Mouse (Mus musculus) cerebellum, adult 2 months (tissue): Measurements from ENCODE around the gene Camkmt. TPM values are rescaled to one million over a fixed set of nuclear protein-coding genes. Genes with fewer than 3 reads are reported as not detected.
A peak's percentile ranks its signal among the peaks of the same experiment; 100 is the strongest.

Experiments
- DNase-seq, 2 experiments: peaks; one replicate each; pipeline ENCODE4 v3.0.0; 2021
- H3K27ac ChIP-seq: fragments of 200-500 bp; 2 replicates; pipeline ENCODE4 v1.5.1; 2012; ENCODE audit warnings: low read length, control low read depth, inconsistent platforms; ENCODE audit not compliant: insufficient read depth
- H3K27me3 ChIP-seq: fragments of 200-500 bp; 2 replicates; pipeline ENCODE4 v1.6.1; 2012; ENCODE audit warnings: inconsistent platforms, mild to moderate bottlenecking, low read length, moderate library complexity; ENCODE audit not compliant: control insufficient read depth, insufficient read depth
- H3K4me1 ChIP-seq: fragments of 200-500 bp; 2 replicates; pipeline ENCODE4 v1.6.1; 2011; ENCODE audit warnings: low read length; ENCODE audit not compliant: control insufficient read depth, insufficient read depth
- H3K4me3 ChIP-seq: fragments of 200-500 bp; replicated peaks from 2 replicates; pipeline ENCODE3; 2011; ENCODE audit warnings: mild to moderate bottlenecking, low read depth, low read length, control low read depth; ENCODE audit not compliant: insufficient read depth
- CTCF ChIP-seq: fragments of 200-500 bp; IDR thresholded peaks from 2 replicates; pipeline ENCODE4 v1.5.1; 2011; ENCODE audit warnings: low read depth, mild to moderate bottlenecking, control low read depth, low read length, moderate library complexity, borderline replicate concordance; ENCODE audit not compliant: insufficient read depth
- POLR2A ChIP-seq: fragments of 200-500 bp; IDR thresholded peaks from 2 replicates; pipeline ENCODE4 v1.6.1; 2011; ENCODE audit warnings: low read length, control low read depth, borderline replicate concordance; ENCODE audit not compliant: insufficient read depth
- WGBS: fragments of 180-500 bp; shearing (Covaris S2); methylation state at CpG from one replicate; pipeline ENCODE4 v1.1.7; 2018; 5-methylcytosine and 5-hydroxymethylcytosine counted together
- polyA plus RNA-seq: library from polyadenylated mRNA; depleted of rRNA; stranded (reverse); fragments of >200 nt; gene quantifications from 2 replicates; pipeline ENCODE4 v1.2.3, GENCODE M21; 2012

The Camkmt gene
- polyA plus RNA-seq, 1 experiment: 6.6 TPM

GRCm38 (mm10) chr17:85368776-85369175 lies 278.4 kb downstream of the Camkmt start:
- no peak overlapping the region for H3K27ac ChIP-seq
- no peaks in the 10 kb centered on the region for H3K27me3 ChIP-seq
- peak; percentile 31 to 50 for DNase-seq
- H3K4me3 ChIP-seq: no peak overlapping the region
- 74% methylated on average over 8 of the region's 8 CpGs for WGBS
- H3K4me1 ChIP-seq: no peaks in the 10 kb centered on the region
- no peak for TF ChIP-seq POLR2A
- no peak for TF ChIP-seq CTCF

GRCm38 (mm10) chr17:85372076-85372475 lies 281.7 kb downstream of the Camkmt start:
- Histone ChIP-seq H3K27me3 (no peaks in the 10 kb centered on the region), H3K27ac (no peak overlapping the region), H3K4me3 (no peak overlapping the region), H3K4me1 (no peaks in the 10 kb centered on the region; the same call in 1 of the 2 replicates)
- 82% methylated on average over 13 of the region's 13 CpGs for WGBS
- TF ChIP-seq CTCF (no peak), POLR2A (no peak)
- DNase-seq: no peak

GRCm38 (mm10) chr17:85372523-85372922 lies 282.2 kb downstream of the Camkmt start:
- no peak for DNase-seq
- 83% methylated on average over 7 of the region's 7 CpGs for WGBS
- Histone ChIP-seq H3K27ac (no peak overlapping the region), H3K4me1 (no peaks in the 10 kb centered on the region; the same call in 1 of the 2 replicates), H3K27me3 (no peaks in the 10 kb centered on the region), H3K4me3 (no peak overlapping the region)
- no peak for TF ChIP-seq CTCF
- TF ChIP-seq POLR2A: no peak

GRCm38 (mm10) chr17:85374100-85374833 lies 283.9 kb downstream of the Camkmt start:
- Histone ChIP-seq H3K27me3 (no peaks in the 10 kb centered on the region), H3K27ac (no peak overlapping the region), H3K4me3 (no peak overlapping the region), H3K4me1 (no peaks in the 10 kb centered on the region; the same call in 1 of the 2 replicates)
- whole genome bisulfite sequencing: 85% methylated on average over 19 of the region's 19 CpGs
- TF ChIP-seq POLR2A (no peak), CTCF (no peak)
- DNase-seq: no peak

GRCm38 (mm10) chr17:85374834-85375176 lies 284.5 kb downstream of the Camkmt start:
- TF ChIP-seq CTCF: no peak
- no peak for TF ChIP-seq POLR2A
- DNase-seq: no peak
- Histone ChIP-seq H3K27me3 (no peaks in the 10 kb centered on the region), H3K4me1 (no peaks in the 10 kb centered on the region; the same call in 1 of the 2 replicates), H3K4me3 (no peak overlapping the region), H3K27ac (no peak overlapping the region)
- WGBS: 74% methylated on average over 8 of the region's 8 CpGs

- H3K4me1 ChIP-seq: no peaks in the 10 kb centered on the region; the same call in 1 of the 2 replicates
- H3K27ac ChIP-seq: no peak overlapping the region
- no peak for TF ChIP-seq CTCF
- no peak for TF ChIP-seq POLR2A
- no peaks in the 10 kb centered on the region for H3K27me3 ChIP-seq
- no peak overlapping the region for H3K4me3 ChIP-seq
- WGBS: 58% methylated on average over 10 of the region's 10 CpGs
- no peak for DNase-seq
Measured at GRCm38 (mm10) chr17:85375523-85375922, 285.2 kb downstream of the Camkmt start.

- DNase-seq: no peak
- H3K4me3 ChIP-seq: no peak overlapping the region
- H3K27ac ChIP-seq: no peak overlapping the region
- H3K27me3 ChIP-seq: no peaks in the 10 kb centered on the region
- no peaks in the 10 kb centered on the region; the same call in 1 of the 2 replicates for H3K4me1 ChIP-seq
- 92% methylated on average over 8 of the region's 8 CpGs for WGBS
- TF ChIP-seq CTCF (no peak), POLR2A (no peak)
Measured at GRCm38 (mm10) chr17:85377496-85377895, 287.1 kb downstream of the Camkmt start.

- 93% methylated on average over 7 of the region's 7 CpGs for WGBS
- H3K4me1 ChIP-seq: no peaks in the 10 kb centered on the region; the same call in 1 of the 2 replicates
- TF ChIP-seq CTCF: no peak
- no peak for TF ChIP-seq POLR2A
- DNase-seq: no peak
- no peaks in the 10 kb centered on the region for H3K27me3 ChIP-seq
- H3K4me3 ChIP-seq: no peak overlapping the region
- H3K27ac ChIP-seq: no peak overlapping the region
Measured at GRCm38 (mm10) chr17:85379101-85379500, 288.7 kb downstream of the Camkmt start.
